In the genomic region with DNA sequence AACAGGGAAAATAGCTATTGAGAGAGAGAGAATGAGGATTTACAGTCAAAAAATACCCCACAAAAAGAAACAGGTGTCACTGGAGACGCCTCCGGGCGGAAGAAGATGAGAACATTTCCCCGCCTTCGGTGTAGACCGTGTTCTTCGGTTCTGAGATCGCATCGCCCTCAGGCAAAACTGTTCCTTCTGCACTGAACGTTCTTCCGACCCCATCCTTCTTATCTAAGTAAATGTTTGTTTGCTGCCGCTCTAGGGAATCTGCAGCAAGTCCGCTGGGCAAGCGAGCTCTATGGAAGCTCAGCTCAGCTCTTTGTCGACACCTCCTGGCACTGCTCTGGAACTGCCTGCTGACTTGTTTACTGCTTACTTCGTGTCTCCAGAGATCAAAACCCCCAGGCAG, we compare ENCODE assay signal across 8 mouse cellular contexts. TPM values are rescaled to one million over a fixed set of nuclear protein-coding genes. Genes with fewer than 3 reads are reported as not detected.
DNase-seq lines count a peak whose midpoint lies in the region; ATAC-seq and TF ChIP-seq lines count a peak whose summit lies in the region.

No protein-coding gene starts in this region.

- H3K9me3 ChIP-seq in hindbrain, embryonic 13.5 days = no peaks in the 10 kb centered on the region

- TF ChIP-seq CTCF in Patski (IDR thresholded peaks at IDR 0.05) = peak; percentile 95

- 2% methylated on average over 16 of the region's 16 CpGs for WGBS in hindbrain, embryonic 13.5 days

- CTCF ChIA-PET in Patski (lab: Charles Lee) = interaction anchor here (0.7 to 3.7 kb wide), 40 partner anchors 9 to 1124 kb away, joined by 3 to 48 read pairs (median 4); a partner anchor contains a TSS

- peak overlapping the region; percentile 67 for H3K9ac ChIP-seq in hindbrain, embryonic 13.5 days

- H3K4me1 ChIP-seq in hindbrain, embryonic 13.5 days (replicated peaks) = no peaks in the 10 kb centered on the region

- in situ Hi-C loops in Patski (cut with MboI; ENCODE audit: low pct_unique_long_range_greater_than_20kb) = loop anchor here (5.0 to 10.0 kb wide), 5 partner anchors 322 to 1121 kb away; no protein-coding TSS in a partner anchor

- peak overlapping the region; percentile 45 for H3K4me3 ChIP-seq in hindbrain, embryonic 13.5 days

- H3K27me3 ChIP-seq in Patski = no peaks in the 10 kb centered on the region
- no peaks in the 10 kb centered on the region for H3K27me3 ChIP-seq in hindbrain, embryonic 13.5 days

- peak overlapping the region; percentile 70 for H3K27ac ChIP-seq in hindbrain, embryonic 13.5 days

- no peaks in the 10 kb centered on the region for H3K36me3 ChIP-seq in hindbrain, embryonic 13.5 days

- H3K4me2 ChIP-seq in hindbrain, embryonic 13.5 days = peak overlapping the region; percentile 71

- peak; percentile 35 for DNase-seq in Patski (ENCODE audit: low read depth, low spot score)
- peak; percentile 90 for DNase-seq in cerebellum, postnatal 10 days
- peak; percentile 67 to 74 for DNase-seq in frontal cortex, postnatal 14 days (ENCODE audit: low spot score in 2 of 2)
- DNase-seq in layer of hippocampus, postnatal 14 days (ENCODE audit: low spot score in 2 of 2) = peak; percentile 81 to 88
- DNase-seq in lung, postnatal 10 days = peak; percentile 87
- DNase-seq in ovary, postnatal 36 days (ENCODE audit: low spot score) = peak; percentile 65
- DNase-seq in thymus, postnatal 14 days = peak; percentile 84

- peak; percentile 82 for ATAC-seq in Patski
- ATAC-seq in hindbrain, embryonic 13.5 days (ENCODE audit: low FRiP score) = peak; percentile 79

- POLR2A ChIA-PET in Patski (lab: Charles Lee) = interaction anchor here (0.6 to 1.2 kb wide), 4 partner anchors 49 to 868 kb away, joined by 3 to 5 read pairs (median 4); no protein-coding TSS in a partner anchor

RNA-seq across cellular contexts. Expression of a gene that starts 5.0 kb away (rescaled TPM):
- polyA plus RNA-seq in Patski (2021) = 0.03 TPM
- polyA plus RNA-seq in hindbrain, embryonic 13.5 days (2015; fragmentation: Nextera tagmentation; extraction: Ambion mirVana) = 0.08 TPM in 2 replicates
- total RNA-seq in layer of hippocampus, postnatal 14 days (2021) = under 1 TPM; 0.52 to 0.60 TPM

RNA-seq across cellular contexts. Expression of a gene that starts 38.3 kb away (rescaled TPM):
- 106 TPM for polyA plus RNA-seq in Patski (2021)
- 92.4 and 93.1 TPM in 2 replicates for polyA plus RNA-seq in hindbrain, embryonic 13.5 days (2015; fragmentation: Nextera tagmentation; extraction: Ambion mirVana)
- total RNA-seq in layer of hippocampus, postnatal 14 days (2021) = 10 to 100 TPM; 59.3 to 68.4 TPM

Comparison
In these comparisons a context has a peak if more than half of its experiments do, and no peak if none do; other contexts are left out.
1. Peak in every context shown above with its lines: DNase-seq, ATAC-seq, H3K4me3 ChIP-seq and H3K27ac ChIP-seq.
2. DNase-seq: peak in every context shown above with its lines; median percentile 90 in cerebellum, postnatal 10 days; 87 in lung, postnatal 10 days; 84 in layer of hippocampus, postnatal 14 days; 84 in thymus, postnatal 14 days; 70 in frontal cortex, postnatal 14 days; 65 in ovary, postnatal 36 days; 35 in Patski.